Mouse (Mus musculus) Patski (cell line): Measurements from ENCODE around the gene Pspn. TPM values are rescaled to one million over a fixed set of nuclear protein-coding genes. Genes with fewer than 3 reads are reported as not detected.

ENCODE experiments used
- ATAC-seq: fragments of 100-300 bp; one replicate; pipeline ENCODE4 v1.8.0; 2021
- CTCF ChIA-PET: fragments of 350-600 bp; sonication (Branson Sonifier 250); formaldehyde crosslinking; loops from one replicate; lab custom pipeline; 2022; ENCODE audit warnings: inconsistent platforms; lab: Charles Lee
- POLR2A ChIA-PET: fragments of 350-600 bp; sonication (Branson Sonifier 250); formaldehyde crosslinking; loops from one replicate; lab custom pipeline; 2022; ENCODE audit warnings: antibody characterized with exemption, inconsistent platforms; lab: Charles Lee
- DNase-seq: peaks from one replicate; pipeline ENCODE4 v3.0.0-alpha.2; 2011; ENCODE audit warnings: low read depth, low spot score
- H3K27me3 ChIP-seq: fragments of 371-371 bp; one replicate; pipeline ENCODE4 v1.5.1; 2021
- CTCF ChIP-seq: fragments of 100-300 bp; IDR thresholded peaks from one replicate; pipeline ENCODE4 v1.5.1; 2021
- in situ Hi-C: fragments of 300-500 bp; cut with MboI; formaldehyde crosslinking; loops from 3 replicates; pipeline ENCODE4 v1.11.1; 2018; ENCODE audit warnings: low pct_unique_long_range_greater_than_20kb, mixed read lengths
- polyA plus RNA-seq: library from polyadenylated mRNA; unstranded; gene quantifications from one replicate; pipeline ENCODE4 v1.2.3, GENCODE M21; 2021

Pspn gene
- polyA plus RNA-seq, 1 experiment from 2014 or later: 1.7 TPM

DNA sequence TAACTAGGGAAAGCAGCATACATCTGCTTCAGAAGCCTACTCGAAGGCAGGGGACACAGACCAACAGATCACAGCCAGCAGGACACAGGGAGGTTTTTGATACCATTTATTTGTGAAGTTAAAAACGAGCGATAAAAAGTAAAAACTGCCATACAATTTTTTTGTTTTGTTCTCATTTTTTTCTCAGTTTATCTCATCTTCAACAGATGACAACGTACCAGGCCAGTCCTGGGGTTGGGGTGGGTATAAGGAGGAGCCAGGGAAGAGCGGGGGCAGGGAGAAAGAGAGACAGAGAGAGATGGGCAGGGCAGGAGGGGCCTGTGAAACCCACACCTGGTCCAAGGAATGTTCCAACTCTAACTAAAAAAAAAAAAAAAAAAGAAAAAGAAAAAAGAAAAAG lies 21.1 kb upstream of the Pspn start:
- CTCF ChIA-PET: no interaction called here
- no peak for TF ChIP-seq CTCF
- in situ Hi-C loops: no loop called here
- POLR2A ChIA-PET: no interaction called here
- DNase-seq: no peak
- no peak for ATAC-seq
- no peaks in the 10 kb centered on the region for H3K27me3 ChIP-seq

DNA sequence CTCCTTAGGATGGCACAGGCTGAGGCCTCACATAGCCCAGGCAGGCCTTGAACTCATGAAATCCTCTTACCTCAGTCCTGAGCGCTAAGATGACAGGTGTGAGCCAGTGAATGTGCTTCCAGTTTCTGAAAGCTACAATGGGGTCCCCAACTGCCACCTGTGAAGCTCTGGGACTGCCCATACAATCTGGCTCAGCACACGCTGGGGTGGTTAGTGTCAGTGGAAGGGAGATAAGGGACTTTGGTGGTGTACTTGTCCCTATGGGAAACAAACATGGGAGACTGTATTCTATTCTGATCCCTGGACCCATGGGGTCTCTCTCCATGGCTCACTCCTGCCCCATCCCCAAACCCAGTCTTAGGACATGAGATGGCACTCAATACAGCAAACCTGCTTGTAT lies 19.9 kb upstream of the Pspn start:
- ATAC-seq (no peak), DNase-seq (no peak)
- ChIA-PET POLR2A (no interaction called here), CTCF (no interaction called here)
- no peak for TF ChIP-seq CTCF
- in situ Hi-C loops: no loop called here
- no peaks in the 10 kb centered on the region for H3K27me3 ChIP-seq

DNA sequence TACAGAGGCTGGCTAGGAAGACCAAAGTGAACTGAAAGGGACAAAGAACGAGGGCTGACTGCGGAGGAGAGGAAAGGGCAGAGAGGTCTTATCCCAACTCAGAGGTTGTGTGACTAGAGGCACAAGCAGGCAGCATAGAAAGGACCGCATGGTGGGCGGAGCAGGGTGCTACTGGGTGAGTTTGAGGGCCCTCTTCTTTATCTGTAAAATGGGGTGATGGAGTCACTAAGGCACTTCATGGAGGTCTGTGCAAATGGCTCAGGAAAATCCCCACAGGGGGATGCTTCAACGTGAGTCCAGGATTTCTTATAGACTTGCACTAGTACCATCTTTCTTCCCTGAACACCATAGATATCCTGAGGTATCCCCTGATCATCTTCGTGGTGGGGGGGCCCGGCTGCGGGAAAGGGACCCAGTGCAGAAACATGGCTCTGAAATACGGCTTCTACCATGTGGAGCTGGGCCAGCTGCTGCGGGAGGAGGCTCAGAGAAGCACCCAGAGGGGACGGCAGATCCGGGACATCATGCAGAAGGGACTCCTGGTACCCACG lies 12.5 kb upstream of the Pspn start:
- POLR2A ChIA-PET: no interaction called here
- ATAC-seq (no peak), DNase-seq (no peak)
- no peaks in the 10 kb centered on the region for H3K27me3 ChIP-seq
- in situ Hi-C loops: no loop called here
- CTCF ChIA-PET: no interaction called here
- TF ChIP-seq CTCF: no peak

DNA sequence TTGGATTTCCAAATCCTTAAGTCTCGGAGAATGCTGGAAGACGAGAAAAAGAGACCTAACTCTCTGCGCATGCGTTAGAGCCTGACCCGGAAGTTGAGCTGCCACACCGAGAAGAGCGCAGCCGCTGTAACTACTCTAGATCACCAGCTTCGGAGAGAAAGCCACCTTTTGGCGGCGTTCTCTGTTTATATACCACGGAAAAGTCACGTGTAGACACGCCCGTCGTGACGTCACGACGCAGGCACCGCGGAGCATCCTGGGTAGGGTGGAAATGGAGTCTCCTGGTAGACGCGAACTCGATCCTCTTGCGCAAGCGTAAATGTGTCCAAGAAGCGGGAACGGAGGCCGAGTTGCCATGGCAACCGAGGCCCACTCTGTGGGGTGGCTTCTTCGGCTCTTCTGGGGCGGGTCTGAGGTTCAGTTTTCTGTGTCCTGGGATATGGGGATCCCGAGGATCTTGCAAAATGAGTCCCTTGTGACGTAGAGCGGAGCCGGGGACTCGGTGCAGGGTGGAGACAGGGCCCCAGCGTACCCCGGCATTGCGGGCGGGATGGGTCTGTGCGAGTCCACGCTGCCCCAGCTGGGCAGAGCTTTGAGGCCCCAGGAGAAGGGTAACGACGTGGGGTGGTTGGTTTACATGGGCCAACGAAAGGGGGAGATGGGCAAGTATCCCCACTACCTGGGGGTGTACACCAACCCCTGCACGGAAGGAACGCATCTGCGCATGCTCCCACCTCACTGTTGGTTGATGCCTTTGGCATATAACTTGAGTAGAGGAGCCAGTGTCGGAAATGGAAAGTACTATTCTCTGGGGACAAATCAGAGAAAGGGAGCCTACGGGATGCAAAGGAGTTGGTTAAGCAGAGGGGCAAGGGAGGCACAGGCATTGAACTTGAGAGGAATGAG lies 11.7 kb upstream of the Pspn start, which contains the start of the genes Gtf2f1 and Gm17949:
Gene Gtf2f1 (minus strand): TSS at position 53 of the 906 bp plus-strand sequence.
Gene Gm17949 (plus strand): TSS at position 234 of the 906 bp plus-strand sequence.
- peak; percentile 87 for ATAC-seq
- peak; percentile 99 for DNase-seq
- ChIA-PET POLR2A (no interaction called here), CTCF (interaction anchor here (0.7 kb wide), 1 partner anchor 14 kb away, joined by 4 read pairs; the partner anchor contains the start of gene Alkbh7)
- no peak for TF ChIP-seq CTCF
- H3K27me3 ChIP-seq: no peaks in the 10 kb centered on the region
- in situ Hi-C loops: no loop called here

DNA sequence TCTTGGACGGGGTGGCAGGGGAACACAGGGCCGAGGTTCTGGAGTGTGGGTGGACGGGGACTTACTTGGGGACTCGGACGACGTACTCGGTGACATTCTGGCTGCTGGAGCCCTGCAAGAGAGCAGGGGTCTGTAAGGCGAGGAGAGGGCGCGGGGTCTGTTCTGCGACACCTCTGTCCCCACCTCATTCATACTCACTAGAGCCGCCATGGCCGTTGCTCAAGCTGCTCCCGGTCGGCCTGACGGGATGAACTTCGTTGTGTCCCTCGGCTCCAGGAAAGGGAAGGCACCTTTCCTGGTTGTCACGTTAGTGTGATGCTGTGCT lies 11.1 kb upstream of the Pspn start:
- ATAC-seq (peak; percentile 28), DNase-seq (no peak)
- no peaks in the 10 kb centered on the region for H3K27me3 ChIP-seq
- no peak for TF ChIP-seq CTCF
- ChIA-PET CTCF (interaction anchor here (0.7 kb wide), 1 partner anchor 14 kb away, joined by 4 read pairs; the partner anchor contains the start of gene Alkbh7), POLR2A (no interaction called here)
- in situ Hi-C loops: no loop called here

DNA sequence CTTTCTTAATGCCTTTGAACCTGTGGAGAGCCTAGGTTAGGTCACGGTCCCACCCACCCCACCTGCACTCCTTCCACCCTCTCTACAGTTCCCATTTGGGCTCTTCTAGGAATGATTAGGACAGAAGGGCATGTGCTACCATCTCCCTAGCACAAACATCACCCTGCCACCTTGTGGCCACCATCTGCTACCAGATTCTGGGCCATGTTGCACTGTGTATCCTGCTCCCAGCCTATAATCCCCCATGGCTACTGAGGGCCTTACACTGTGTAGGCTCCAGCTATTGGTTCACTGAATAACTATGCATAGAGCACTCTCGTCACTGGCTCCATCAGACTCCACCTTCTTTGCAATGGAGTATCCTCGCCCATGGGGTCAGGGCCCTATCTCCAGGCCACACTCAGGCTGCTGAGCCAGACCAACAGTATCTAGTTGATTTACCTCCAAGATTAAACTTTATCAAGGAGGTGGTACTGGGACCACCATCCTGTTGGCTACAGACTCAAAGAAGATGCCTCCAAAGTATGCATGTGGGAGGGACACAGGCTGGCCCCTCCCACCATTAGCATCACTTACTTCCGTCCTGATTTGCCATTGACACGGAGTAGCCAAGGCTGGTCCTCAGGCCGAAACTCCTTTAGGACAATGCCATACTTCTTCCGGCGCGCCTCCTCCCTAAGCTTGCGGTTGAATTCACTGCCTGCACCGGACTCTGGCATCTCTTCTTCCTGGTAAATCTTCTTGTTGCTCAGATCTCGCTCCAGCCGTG lies 7.5 kb upstream of the Pspn start:
- ChIA-PET CTCF (interaction anchor here (1.9 kb wide), 1 partner anchor 10 kb away, joined by 5 read pairs; the partner anchor contains the start of gene Alkbh7), POLR2A (no interaction called here)
- in situ Hi-C loops: no loop called here
- ATAC-seq (no peak), DNase-seq (no peak)
- H3K27me3 ChIP-seq: no peaks in the 10 kb centered on the region
- TF ChIP-seq CTCF: no peak

DNA sequence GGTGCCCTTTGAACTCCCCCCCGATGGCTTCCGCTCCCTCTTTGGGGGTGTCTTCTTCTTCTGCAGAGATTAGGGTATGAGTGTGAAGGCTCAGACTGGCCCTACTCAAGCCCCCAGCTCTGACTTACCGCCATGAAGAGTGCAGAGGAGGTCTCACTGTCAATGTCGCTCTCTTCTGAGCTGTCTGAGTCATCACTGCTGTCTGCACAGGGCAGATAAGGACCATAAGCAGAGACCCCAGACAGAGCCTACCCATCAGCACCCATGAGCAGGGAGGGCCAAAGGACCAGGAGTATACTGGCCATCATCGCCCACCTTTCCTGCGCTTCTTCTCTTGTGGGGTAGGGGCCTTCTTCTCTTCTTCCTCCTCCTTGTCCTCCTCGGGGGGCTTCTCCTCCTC lies 4.2 kb upstream of the Pspn start:
- in situ Hi-C loops: no loop called here
- no peak for TF ChIP-seq CTCF
- ChIA-PET POLR2A (no interaction called here), CTCF (no interaction called here)
- no peak for DNase-seq
- ATAC-seq: no peak
- H3K27me3 ChIP-seq: no peaks in the 10 kb centered on the region

DNA sequence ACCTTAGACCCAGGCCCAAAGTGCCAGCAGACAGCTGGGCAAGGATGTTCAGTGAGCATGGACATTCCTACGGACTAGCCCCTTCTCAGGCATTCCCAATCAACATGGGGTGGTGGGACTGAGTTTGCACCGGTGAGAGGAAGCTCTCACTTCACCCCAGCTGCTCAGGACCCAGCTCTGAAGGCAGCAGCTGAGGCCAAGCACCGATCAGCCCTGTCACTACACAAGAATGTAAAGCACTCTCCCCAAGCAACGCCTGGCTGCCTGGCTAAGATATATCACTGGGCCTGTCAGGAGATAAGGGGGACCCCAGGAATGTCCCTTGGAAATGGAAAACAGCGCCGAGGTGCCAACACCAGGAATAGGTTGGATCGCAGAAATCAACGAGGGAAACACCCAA lies 1.4 kb upstream of the Pspn start:
- in situ Hi-C loops: no loop called here
- H3K27me3 ChIP-seq: no peaks in the 10 kb centered on the region
- ATAC-seq (peak; percentile 56), DNase-seq (no peak)
- no peak for TF ChIP-seq CTCF
- ChIA-PET POLR2A (no interaction called here), CTCF (interaction anchor here (0.9 to 1.0 kb wide), 2 partner anchors 166 to 276 kb away, joined by 3 read pairs; no protein-coding TSS in a partner anchor)

DNA sequence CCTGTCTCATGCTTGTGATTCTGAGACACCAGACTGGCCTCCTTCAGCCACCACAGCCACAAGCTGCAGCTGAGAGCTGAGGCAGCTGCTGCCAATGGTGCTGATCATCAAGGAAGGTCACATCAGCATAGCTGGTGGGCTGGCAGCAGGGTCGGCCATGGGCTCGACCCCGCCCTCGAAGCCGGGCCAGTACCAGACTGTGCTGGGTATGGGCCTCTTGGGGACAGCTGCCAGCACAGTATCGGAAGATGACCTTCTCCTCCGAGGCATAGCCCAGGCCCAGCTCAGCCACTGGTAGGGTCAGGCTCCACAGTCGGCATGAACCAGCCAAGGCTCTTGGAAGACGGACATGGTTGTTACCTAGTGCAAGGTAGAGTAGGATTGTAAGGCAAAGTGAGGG lies 404 bp downstream of the Pspn start:
- DNase-seq: no peak
- TF ChIP-seq CTCF: no peak
- no peak for ATAC-seq
- ChIA-PET CTCF (no interaction called here), POLR2A (interaction anchor here (0.7 kb wide), 1 partner anchor 73 kb away, joined by 6 read pairs; no protein-coding TSS in a partner anchor)
- in situ Hi-C loops: loop anchor here (5.0 to 10.0 kb wide), 4 partner anchors 63 to 335 kb away; no protein-coding TSS in a partner anchor
- H3K27me3 ChIP-seq: no peaks in the 10 kb centered on the region

DNA sequence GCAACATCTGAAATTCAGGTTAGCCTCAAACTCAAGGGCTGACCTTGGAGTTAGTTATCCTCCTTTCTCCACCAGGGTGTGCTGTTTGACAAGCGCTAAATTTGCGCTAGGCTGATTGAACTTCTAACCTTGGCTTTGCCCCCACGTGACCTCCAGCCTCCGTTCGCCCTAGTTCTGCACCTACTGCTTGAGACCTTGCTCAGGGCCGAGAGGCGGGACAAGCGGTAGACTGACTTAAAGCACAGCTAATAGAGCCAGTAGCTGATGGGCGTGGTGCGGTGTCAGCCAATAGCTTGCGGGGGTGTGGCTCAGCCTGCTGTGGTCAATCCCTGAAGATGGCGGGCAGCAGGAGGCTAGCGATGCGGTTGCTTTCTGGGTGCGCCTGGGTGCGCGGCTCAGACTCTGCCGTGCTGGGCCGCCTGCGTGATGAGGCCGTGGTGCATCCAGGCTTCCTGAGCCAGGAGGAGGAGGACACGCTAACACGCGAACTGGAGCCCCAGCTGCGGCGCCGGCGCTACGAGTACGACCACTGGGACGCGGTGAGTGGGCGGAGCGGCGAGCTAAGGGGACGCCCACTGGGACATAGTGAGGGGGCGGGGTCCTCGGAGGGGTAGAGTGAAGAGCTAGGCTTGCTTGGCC lies 2.7 kb downstream of the Pspn start, which contains the start of gene Alkbh7:
Gene Alkbh7 (plus strand): TSS at position 311 of the 639 bp plus-strand sequence.
- no peaks in the 10 kb centered on the region for H3K27me3 ChIP-seq
- peak; percentile 77 for DNase-seq
- ATAC-seq: peak; percentile 89
- ChIA-PET CTCF (interaction anchor here (0.6 to 1.6 kb wide), 4 partner anchors 9 to 162 kb away, joined by 3 to 5 read pairs (median 4); partner anchors contain the start of genes Gm17949 and Gtf2f1), POLR2A (interaction anchor here (0.6 to 0.7 kb wide), 2 partner anchors 94 to 169 kb away, joined by 3 read pairs; no protein-coding TSS in a partner anchor)
- in situ Hi-C loops: loop anchor here (5.0 to 10.0 kb wide), 4 partner anchors 65 to 338 kb away; no protein-coding TSS in a partner anchor
- TF ChIP-seq CTCF: no peak
